Mouse (Mus musculus) neutrophil, adult 5-6 weeks (primary cell): ENCODE results near the gene Sgms1. TPM values are rescaled to one million over a fixed set of nuclear protein-coding genes. Genes with fewer than 3 reads are reported as not detected.
"Not testable (repeated sequence)": the region's sequence is repeated elsewhere in the genome, so short reads cannot be mapped to it uniquely, and the experiment has no call there.

ENCODE experiments used
- ATAC-seq: fragments of 151-379, 151-347 bp; 2 replicates; pipeline ENCODE4 v1.8.0; 2017; ENCODE audit warnings: mild to moderate bottlenecking, moderate TSS enrichment; ENCODE audit not compliant: insufficient number of reproducible peaks, poor library complexity, low FRiP score, severe bottlenecking; ENCODE audit errors: extremely low read depth
- total RNA-seq: library from RNA; stranded (forward); fragments of 200-1000 nt; gene quantifications from 2 replicates; pipeline ENCODE4 v1.2.3, GENCODE M21; 2017

Gene Sgms1
- total RNA-seq, 1 experiment from 2014 or later: 198 TPM

DNA sequence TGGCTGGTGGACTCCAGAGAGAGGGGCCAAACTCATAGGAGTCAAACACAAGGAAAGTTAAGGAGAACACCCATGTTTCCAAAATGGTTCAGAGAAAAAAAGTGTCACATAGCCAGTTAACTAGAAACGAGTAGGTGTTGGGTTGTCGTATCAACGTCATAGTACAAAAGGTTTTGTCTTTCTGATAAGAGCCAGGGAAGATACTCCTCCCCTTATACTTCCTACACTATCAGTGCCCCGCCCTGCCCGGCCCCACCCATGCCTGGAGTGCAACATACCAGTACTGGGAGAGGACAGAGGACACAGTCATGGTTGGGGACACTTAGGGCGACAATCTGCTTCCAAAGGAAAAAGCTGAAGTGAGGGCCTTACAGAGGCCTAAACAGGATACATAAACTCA is 232.5 kb downstream of the Sgms1 start:
- ATAC-seq: no peak

GRCm38 (mm10) chr19:32152529-32152928 is 237.0 kb downstream of the Sgms1 start:
- ATAC-seq: no peak

GRCm38 (mm10) chr19:32148710-32149109 is 240.8 kb downstream of the Sgms1 start:
- ATAC-seq: no peak

- ATAC-seq: no peak
These were observed 247.1 kb downstream of the Sgms1 start for GRCm38 (mm10) chr19:32142383-32142782.

DNA sequence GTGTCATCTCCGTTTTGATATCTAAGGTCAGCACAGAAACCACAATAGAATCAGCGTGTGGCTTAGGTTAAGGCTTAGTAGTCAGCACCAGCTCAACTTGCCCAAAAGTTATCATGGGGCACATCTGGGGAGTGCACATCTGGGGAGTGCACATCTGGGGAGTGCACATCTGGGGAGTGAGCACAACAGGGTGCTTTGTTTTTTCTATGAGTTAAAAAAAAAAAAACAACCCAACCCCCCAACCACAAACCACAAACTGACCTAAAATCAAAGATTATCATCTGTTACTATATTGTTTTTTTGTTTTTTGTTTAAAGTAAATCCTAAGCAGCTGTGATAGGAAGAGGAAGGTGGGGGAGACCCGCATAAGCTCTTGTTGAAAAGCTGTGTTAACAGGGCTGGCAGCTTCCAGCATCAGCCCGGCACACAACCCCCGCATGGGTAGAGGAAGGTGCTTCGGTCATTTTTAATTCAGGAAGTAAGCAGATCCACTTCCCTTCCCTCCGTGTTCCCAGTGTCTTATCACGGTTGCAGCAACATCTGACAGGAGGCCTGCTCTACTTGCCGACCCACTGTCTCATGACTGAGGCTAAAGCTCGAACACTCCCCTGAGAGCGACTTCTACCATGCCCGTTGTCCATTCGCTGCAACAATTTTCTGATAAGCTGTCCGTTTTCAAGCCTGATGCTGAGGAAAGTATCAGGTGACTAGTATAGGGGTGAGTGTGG is 251.0 kb downstream of the Sgms1 start:
- ATAC-seq: no peak

DNA sequence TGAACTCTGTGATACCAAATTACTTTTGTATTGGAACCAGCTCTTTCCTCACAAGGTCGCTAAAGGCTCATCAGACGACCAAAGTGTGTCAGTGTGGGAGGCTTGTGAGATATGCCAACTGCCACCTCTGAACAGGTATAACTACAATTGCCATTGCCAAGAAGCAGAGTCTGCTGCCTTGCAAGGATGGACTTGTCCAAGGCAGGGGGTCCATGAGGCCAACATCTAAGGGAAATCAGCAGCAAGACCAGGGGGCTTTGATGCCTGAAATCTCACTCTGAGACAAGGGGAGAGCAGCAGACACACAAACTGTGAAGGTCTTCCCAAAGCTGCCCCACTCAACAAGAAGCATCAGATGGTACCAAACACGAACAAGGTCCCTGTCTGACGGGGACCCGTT is 251.6 kb downstream of the Sgms1 start:
- ATAC-seq: no peak

DNA sequence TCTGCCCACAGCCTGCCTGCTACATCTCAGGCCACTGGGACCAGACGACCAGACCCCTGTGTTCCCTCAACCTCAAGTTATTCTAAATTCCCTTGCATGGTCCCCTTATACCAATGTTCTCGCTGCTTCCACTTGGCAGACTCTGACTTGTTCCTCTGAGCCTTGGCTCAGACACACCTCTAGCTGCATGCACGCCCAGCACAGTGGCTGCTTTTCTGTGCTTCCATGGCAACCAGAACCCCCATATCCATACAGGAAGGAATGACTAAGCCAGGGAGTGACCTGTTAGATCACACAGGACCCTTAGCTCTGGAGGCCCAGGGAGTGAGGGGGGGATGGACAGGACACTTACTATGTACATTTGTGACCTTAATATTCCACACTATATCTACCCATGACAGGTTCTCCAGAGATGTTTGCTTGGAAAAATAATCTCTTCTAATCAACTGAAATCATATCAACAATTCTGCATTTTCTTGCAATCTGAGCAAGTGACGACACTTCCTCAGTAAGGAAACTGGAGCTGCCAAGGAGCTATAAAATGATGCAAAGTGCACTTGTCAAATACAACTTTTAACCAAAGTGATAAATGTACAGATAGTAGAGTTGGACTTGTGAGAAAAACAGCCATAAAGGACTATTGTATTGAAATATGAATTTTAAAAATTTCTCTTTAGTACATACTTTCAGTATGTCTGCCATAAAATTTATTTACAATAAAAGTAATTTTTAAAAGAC is 252.5 kb downstream of the Sgms1 start:
- no peak for ATAC-seq

DNA sequence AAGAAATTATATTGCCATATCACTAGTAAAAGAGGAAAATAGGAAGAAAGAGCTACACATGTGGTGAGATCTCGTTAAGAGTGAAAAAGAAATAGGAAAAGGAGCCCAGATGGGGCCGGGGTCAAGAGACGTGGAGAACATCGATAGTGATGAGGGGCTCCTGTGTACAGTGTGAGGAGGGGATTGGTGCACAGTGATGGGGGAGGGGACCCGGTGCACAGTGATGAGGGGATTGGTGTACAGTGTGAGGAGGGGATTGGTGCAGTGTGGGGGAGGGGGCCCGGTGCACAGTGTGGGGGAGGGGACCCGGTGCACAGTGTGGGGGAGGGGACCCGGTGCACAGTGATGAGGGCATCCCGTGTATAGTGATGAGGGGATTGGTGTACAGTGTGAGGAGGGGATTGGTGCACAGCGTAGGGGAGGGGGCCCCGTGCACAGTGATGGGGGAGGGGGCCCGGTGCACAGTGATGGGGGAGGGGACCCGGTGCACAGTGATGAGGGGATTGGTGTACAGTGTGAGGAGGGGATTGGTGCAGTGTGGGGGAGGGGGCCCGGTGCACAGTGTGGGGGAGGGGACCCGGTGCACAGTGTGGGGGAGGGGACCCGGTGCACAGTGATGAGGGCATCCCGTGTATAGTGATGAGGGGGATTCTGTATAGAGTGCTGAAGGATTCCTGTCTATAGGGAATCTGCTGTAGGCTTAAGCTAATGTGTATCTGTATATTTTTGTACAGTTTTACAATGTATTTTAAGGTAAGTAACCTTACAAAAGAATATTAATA is 257.6 kb downstream of the Sgms1 start:
- not testable (repeated sequence) for ATAC-seq

GRCm38 (mm10) chr19:32129281-32129680 is 260.2 kb downstream of the Sgms1 start:
- no peak for ATAC-seq

- peak; percentile 33; the same call in 1 of the 2 replicates for ATAC-seq
These were observed 262.2 kb downstream of the Sgms1 start for GRCm38 (mm10) chr19:32127180-32127850.

GRCm38 (mm10) chr19:32124155-32124554 is 265.4 kb downstream of the Sgms1 start:
- no peak for ATAC-seq

DNA sequence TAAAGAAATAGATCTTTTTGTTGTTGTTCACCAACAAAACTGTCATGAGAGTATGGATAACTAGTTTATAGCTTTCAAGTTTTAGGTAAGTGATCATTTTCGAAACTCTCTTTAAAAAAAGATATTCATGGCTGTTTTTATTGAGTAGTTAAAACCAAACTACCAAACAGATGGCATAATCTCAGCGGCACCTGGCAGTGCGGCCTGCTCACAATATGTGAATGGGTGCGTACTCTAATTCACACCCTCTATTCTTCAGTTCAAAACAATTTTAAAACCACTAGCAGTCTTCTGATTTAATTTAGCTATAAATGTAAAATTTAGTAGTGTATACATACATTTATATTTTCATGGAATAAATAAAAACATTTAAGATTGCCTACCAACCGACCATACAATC is 266.3 kb downstream of the Sgms1 start:
- ATAC-seq: no peak

- no peak for ATAC-seq
These were observed 268.7 kb downstream of the Sgms1 start for GRCm38 (mm10) chr19:32120798-32121197.

DNA sequence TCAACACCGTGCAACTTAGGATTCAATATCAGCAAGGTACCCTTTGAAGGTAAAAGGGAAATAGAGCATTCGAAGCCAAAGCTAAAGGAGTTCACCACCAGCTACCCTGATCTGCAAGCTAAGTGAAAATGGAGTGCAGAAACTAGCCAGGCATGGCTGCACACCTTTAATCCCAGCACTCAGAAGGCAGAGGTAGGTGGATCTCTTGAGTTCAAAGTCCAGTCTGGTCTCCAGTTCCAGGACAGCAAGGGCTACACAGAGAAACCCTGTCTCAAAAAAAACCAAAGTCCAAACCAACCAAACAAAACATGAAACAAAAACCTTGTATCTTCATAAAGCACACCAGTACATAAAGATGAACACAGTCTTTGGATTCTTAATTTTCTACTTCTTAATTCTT is 269.8 kb downstream of the Sgms1 start:
- no peak for ATAC-seq

- no peak for ATAC-seq
These were observed 271.0 kb downstream of the Sgms1 start for GRCm38 (mm10) chr19:32118496-32118895.

DNA sequence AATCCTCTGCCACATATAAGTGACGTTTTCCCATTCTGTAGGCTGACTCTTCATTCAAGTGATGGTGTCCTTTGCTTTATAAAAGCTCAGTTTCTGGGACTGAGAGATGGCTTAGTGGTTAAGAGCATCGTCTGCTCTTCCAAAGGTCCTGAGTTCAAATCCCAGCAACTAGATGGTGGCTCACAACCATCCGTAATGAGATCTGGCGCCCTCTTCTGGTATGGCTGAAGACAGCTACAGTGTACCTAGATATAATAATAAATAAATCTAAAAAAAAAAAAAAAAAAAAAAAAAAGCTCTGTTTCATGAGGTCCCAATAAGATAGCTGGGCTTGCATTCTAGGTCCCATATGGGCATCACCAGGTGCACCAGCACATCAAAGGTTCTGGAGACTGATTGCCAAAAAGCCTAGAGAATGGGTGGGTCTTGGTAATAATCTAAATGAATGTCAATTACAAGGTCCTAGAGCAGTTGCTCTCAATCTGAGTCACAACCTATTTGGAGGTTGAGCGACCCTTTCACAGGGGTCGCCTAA is 272.0 kb downstream of the Sgms1 start:
- ATAC-seq: no peak

- ATAC-seq: no peak
These were observed 277.4 kb downstream of the Sgms1 start for GRCm38 (mm10) chr19:32111866-32112790.

GRCm38 (mm10) chr19:32107771-32108306 is 281.7 kb downstream of the Sgms1 start, which contains the start of gene Asah2:
TSS of gene Asah2 (minus strand) at chr19:32108211.
- ATAC-seq: peak; percentile 60; the same call in 1 of the 2 replicates
